Mouse (Mus musculus): ENCODE measurements around the gene Tmem43. TPM values are rescaled to one million over a fixed set of nuclear protein-coding genes. Genes with fewer than 3 reads are reported as not detected.
"Not testable (repeated sequence)": the region's sequence is repeated elsewhere in the genome, so short reads cannot be mapped to it uniquely, and the experiment has no call there.

Tmem43 gene
- polyA plus RNA-seq, 1 experiment = 27.9 TPM

- no peak overlapping the region for H3K27ac ChIP-seq (ENCODE audit: control insufficient read depth, insufficient read depth, low read depth, low read length, poor library complexity)
- WGBS = 69% methylated on average over 5 of the region's 5 CpGs
- TF ChIP-seq POLR2A (IDR thresholded peaks at IDR 0.05; ENCODE audit: borderline replicate concordance, control insufficient read depth, low read depth, low read length) (no peak), CTCF (IDR thresholded peaks at IDR 0.05; ENCODE audit: control insufficient read depth, insufficient read depth, low read length) (no peak)
- H3K4me3 ChIP-seq (replicated peaks; ENCODE audit: control insufficient read depth, low read depth, low read length) = no peak overlapping the region
- H3K4me1 ChIP-seq (ENCODE audit: control insufficient read depth, insufficient read depth, low read length) = no peaks in the 10 kb centered on the region
Measured at GRCm38 (mm10) chr6:91454546-91454945, 19.0 kb upstream of the Tmem43 start.

GRCm38 (mm10) chr6:91459471-91459870 is 14.0 kb upstream of the Tmem43 start:
- no peak for TF ChIP-seq POLR2A (IDR thresholded peaks at IDR 0.05; ENCODE audit: borderline replicate concordance, control insufficient read depth, low read depth, low read length)
- no peaks in the 10 kb centered on the region for H3K4me1 ChIP-seq (ENCODE audit: control insufficient read depth, insufficient read depth, low read length)
- H3K27ac ChIP-seq (ENCODE audit: control insufficient read depth, insufficient read depth, low read depth, low read length, poor library complexity) = no peak overlapping the region
- no peak overlapping the region for H3K4me3 ChIP-seq (replicated peaks; ENCODE audit: control insufficient read depth, low read depth, low read length)
- WGBS = 74% methylated on average over 1 of the region's 1 CpGs

GRCm38 (mm10) chr6:91465756-91466155 is 7.7 kb upstream of the Tmem43 start:
- no peak overlapping the region for H3K4me3 ChIP-seq (replicated peaks; ENCODE audit: control insufficient read depth, low read depth, low read length)
- WGBS = 75% methylated on average over 2 of the region's 2 CpGs
- H3K27ac ChIP-seq (ENCODE audit: control insufficient read depth, insufficient read depth, low read depth, low read length, poor library complexity) = no peak overlapping the region
- TF ChIP-seq CTCF (IDR thresholded peaks at IDR 0.05; ENCODE audit: control insufficient read depth, insufficient read depth, low read length) (no peak), POLR2A (IDR thresholded peaks at IDR 0.05; ENCODE audit: borderline replicate concordance, control insufficient read depth, low read depth, low read length) (no peak)
- no peaks in the 10 kb centered on the region for H3K4me1 ChIP-seq (ENCODE audit: control insufficient read depth, insufficient read depth, low read length)

DNA sequence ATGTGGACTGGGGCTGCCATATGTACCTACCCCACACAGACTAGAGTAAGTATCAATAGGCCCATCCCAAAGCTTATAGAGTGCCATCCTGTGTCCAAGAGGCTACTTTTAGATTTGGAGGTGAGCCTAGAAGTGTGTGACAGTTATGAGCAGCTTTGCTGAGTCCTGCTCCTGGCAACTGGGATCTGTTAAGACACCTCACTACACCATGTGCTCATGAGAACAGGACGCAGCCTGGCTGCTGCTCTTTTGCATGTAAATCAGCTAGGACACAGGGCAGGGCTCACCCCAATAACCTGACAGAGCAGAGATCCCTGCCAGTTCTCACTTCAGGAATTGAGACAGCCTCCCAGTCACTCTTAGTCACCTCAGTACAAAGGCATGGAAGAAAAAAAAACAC is 6.4 kb upstream of the Tmem43 start:
- WGBS = 87% methylated on average over 1 of the region's 1 CpGs
- TF ChIP-seq CTCF (IDR thresholded peaks at IDR 0.05; ENCODE audit: control insufficient read depth, insufficient read depth, low read length) (no peak), POLR2A (IDR thresholded peaks at IDR 0.05; ENCODE audit: borderline replicate concordance, control insufficient read depth, low read depth, low read length) (no peak)
- H3K4me3 ChIP-seq (replicated peaks; ENCODE audit: control insufficient read depth, low read depth, low read length) = no peak overlapping the region
- H3K4me1 ChIP-seq (ENCODE audit: control insufficient read depth, insufficient read depth, low read length) = no peaks in the 10 kb centered on the region
- H3K27ac ChIP-seq (ENCODE audit: control insufficient read depth, insufficient read depth, low read depth, low read length, poor library complexity) = no peak overlapping the region

- TF ChIP-seq POLR2A (IDR thresholded peaks at IDR 0.05; ENCODE audit: borderline replicate concordance, control insufficient read depth, low read depth, low read length) (no peak), CTCF (IDR thresholded peaks at IDR 0.05; ENCODE audit: control insufficient read depth, insufficient read depth, low read length) (no peak)
- no peaks in the 10 kb centered on the region for H3K4me1 ChIP-seq (ENCODE audit: control insufficient read depth, insufficient read depth, low read length)
- H3K4me3 ChIP-seq (replicated peaks; ENCODE audit: control insufficient read depth, low read depth, low read length) = no peak overlapping the region
- 89% methylated on average over 2 of the region's 2 CpGs for WGBS
- H3K27ac ChIP-seq (ENCODE audit: control insufficient read depth, insufficient read depth, low read depth, low read length, poor library complexity) = no peak overlapping the region
Measured at GRCm38 (mm10) chr6:91470712-91471111, 2.8 kb upstream of the Tmem43 start.

- 86% methylated on average over 3 of the region's 3 CpGs for WGBS
- H3K27ac ChIP-seq (ENCODE audit: control insufficient read depth, insufficient read depth, low read depth, low read length, poor library complexity); H3K4me1 ChIP-seq (ENCODE audit: control insufficient read depth, insufficient read depth, low read length); H3K4me3 ChIP-seq (replicated peaks; ENCODE audit: control insufficient read depth, low read depth, low read length): not testable (repeated sequence)
Measured at GRCm38 (mm10) chr6:91471427-91471826, 2.1 kb upstream of the Tmem43 start.

GRCm38 (mm10) chr6:91472319-91472718 is 1.2 kb upstream of the Tmem43 start:
- TF ChIP-seq CTCF (IDR thresholded peaks at IDR 0.05; ENCODE audit: control insufficient read depth, insufficient read depth, low read length) (no peak), POLR2A (IDR thresholded peaks at IDR 0.05; ENCODE audit: borderline replicate concordance, control insufficient read depth, low read depth, low read length) (no peak)
- Histone ChIP-seq H3K27ac (ENCODE audit: control insufficient read depth, insufficient read depth, low read depth, low read length, poor library complexity) (no peak overlapping the region), H3K4me3 (replicated peaks; ENCODE audit: control insufficient read depth, low read depth, low read length) (peak overlapping the region; percentile 93), H3K4me1 (ENCODE audit: control insufficient read depth, insufficient read depth, low read length) (no peaks in the 10 kb centered on the region)
- 18% methylated on average over 6 of the region's 6 CpGs for WGBS

- Histone ChIP-seq H3K4me1 (ENCODE audit: control insufficient read depth, insufficient read depth, low read length) (no peaks in the 10 kb centered on the region), H3K27ac (ENCODE audit: control insufficient read depth, insufficient read depth, low read depth, low read length, poor library complexity) (peak overlapping the region; percentile 32), H3K4me3 (replicated peaks; ENCODE audit: control insufficient read depth, low read depth, low read length) (peak overlapping the region; percentile 92)
- 0 out of 2 replicates have a peak, but pooled peaks have one; percentile 2 for TF ChIP-seq POLR2A (IDR thresholded peaks at IDR 0.05; ENCODE audit: borderline replicate concordance, control insufficient read depth, low read depth, low read length)
- no peak for TF ChIP-seq CTCF (IDR thresholded peaks at IDR 0.05; ENCODE audit: control insufficient read depth, insufficient read depth, low read length)
- under 1% methylated on average over 27 of the region's 27 CpGs for WGBS
Measured at GRCm38 (mm10) chr6:91473805-91474440, 420 bp downstream of the Tmem43 start.

Measured in bone marrow, adult 2 months (tissue).